Mouse (Mus musculus) forebrain, embryonic 10.5 days (tissue): ENCODE data around the gene Nos1ap. TPM values are rescaled to one million over a fixed set of nuclear protein-coding genes. Genes with fewer than 3 reads are reported as not detected.
A peak's percentile ranks its signal among the peaks of the same experiment; 100 is the strongest.

Source experiments
- DNase-seq: peaks from one replicate; pipeline ENCODE4 v3.0.0-alpha.2; 2017; ENCODE audit warnings: low spot score; ENCODE audit errors: extremely low spot score
- H3K27ac ChIP-seq: fragments of 300-500 bp; sonication (generic); 2 replicates; pipeline ENCODE4 v1.5.1; 2016; ENCODE audit warnings: mild to moderate bottlenecking
- H3K27me3 ChIP-seq: fragments of 300-500 bp; sonication (generic); 2 replicates; pipeline ENCODE4 v1.6.1; 2016; ENCODE audit warnings: mild to moderate bottlenecking; ENCODE audit not compliant: poor library complexity, severe bottlenecking
- H3K36me3 ChIP-seq: fragments of 300-500 bp; sonication (generic); replicated peaks from 2 replicates; pipeline ENCODE4 v1.6.1; 2016; ENCODE audit warnings: mild to moderate bottlenecking, moderate library complexity
- H3K4me1 ChIP-seq: fragments of 300-500 bp; sonication (generic); 2 replicates; pipeline ENCODE4 v1.6.1; 2016
- H3K4me3 ChIP-seq: fragments of 300-500 bp; sonication (generic); 2 replicates; pipeline ENCODE4 v1.5.1; 2016; ENCODE audit warnings: mild to moderate bottlenecking, moderate library complexity
- H3K9me3 ChIP-seq: fragments of 300-500 bp; sonication (generic); 2 replicates; pipeline ENCODE4 v1.6.1; 2016; ENCODE audit warnings: mild to moderate bottlenecking, moderate library complexity
- WGBS: fragments of 180-500 bp; shearing (Covaris S2); methylation state at CpG from one replicate; pipeline ENCODE4 v1.1.7; 2016; 5-methylcytosine and 5-hydroxymethylcytosine counted together
- polyA plus RNA-seq: library from polyadenylated mRNA; unstranded; fragments of >200 nt; fragmentation: Nextera tagmentation; extraction: Ambion mirVana; gene quantifications from 2 replicates; pipeline ENCODE4 v1.2.1, GENCODE M21; 2016

Nos1ap gene
- polyA plus RNA-seq, 1 experiment from 2014 or later = 10.5 TPM

GRCm38 (mm10) chr1:170556696-170557095, 33.0 kb downstream of the Nos1ap start:
- no peaks in the 10 kb centered on the region for H3K36me3 ChIP-seq
- H3K4me1 ChIP-seq = no peaks in the 10 kb centered on the region
- no peaks in the 10 kb centered on the region for H3K27me3 ChIP-seq
- no peak overlapping the region for H3K4me3 ChIP-seq
- H3K27ac ChIP-seq = no peak overlapping the region
- no peak for DNase-seq
- H3K9me3 ChIP-seq = no peaks in the 10 kb centered on the region
- WGBS = 94% methylated on average over 6 of the region's 6 CpGs

GRCm38 (mm10) chr1:170554939-170555293, 34.7 kb downstream of the Nos1ap start:
- Histone ChIP-seq H3K4me3 (no peak overlapping the region), H3K36me3 (no peaks in the 10 kb centered on the region), H3K4me1 (peaks cover 11% of the 10 kb centered on the region), H3K9me3 (no peaks in the 10 kb centered on the region; the same call in 1 of the 2 replicates), H3K27me3 (no peaks in the 10 kb centered on the region), H3K27ac (no peak overlapping the region)
- 93% methylated on average over 3 of the region's 3 CpGs for WGBS
- no peak for DNase-seq

GRCm38 (mm10) chr1:170554235-170554938, 35.3 kb downstream of the Nos1ap start:
- DNase-seq = no peak
- Histone ChIP-seq H3K36me3 (no peaks in the 10 kb centered on the region; the same call in 1 of the 2 replicates), H3K4me1 (peaks cover 11% of the 10 kb centered on the region), H3K27ac (no peak overlapping the region), H3K4me3 (no peak overlapping the region), H3K9me3 (no peaks in the 10 kb centered on the region; the same call in 1 of the 2 replicates), H3K27me3 (no peaks in the 10 kb centered on the region)
- WGBS = 89% methylated on average over 4 of the region's 4 CpGs

GRCm38 (mm10) chr1:170550649-170551440, 38.8 kb downstream of the Nos1ap start:
- Histone ChIP-seq H3K4me1 (peaks cover 11% of the 10 kb centered on the region), H3K36me3 (no peaks in the 10 kb centered on the region; the same call in 1 of the 2 replicates), H3K27me3 (no peaks in the 10 kb centered on the region), H3K4me3 (no peak overlapping the region), H3K27ac (0 out of 2 replicates have a peak overlapping the region, but pooled peaks have one; percentile 3), H3K9me3 (no peaks in the 10 kb centered on the region; the same call in 1 of the 2 replicates)
- WGBS = 72% methylated on average over 8 of the region's 8 CpGs
- no peak for DNase-seq

- WGBS = 71% methylated on average over 9 of the region's 9 CpGs
These were observed 40.6 kb downstream of the Nos1ap start for GRCm38 (mm10) chr1:170549059-170549458.

GRCm38 (mm10) chr1:170548192-170548795, 41.4 kb downstream of the Nos1ap start:
- WGBS = 95% methylated on average over 14 of the region's 14 CpGs

More at GRCm38 (mm10) chr1:170549059-170549458, 40.6 kb downstream of the Nos1ap start:
- Histone ChIP-seq H3K27ac (no peak overlapping the region), H3K27me3 (no peaks in the 10 kb centered on the region), H3K4me3 (no peak overlapping the region), H3K9me3 (no peaks in the 10 kb centered on the region; the same call in 1 of the 2 replicates), H3K36me3 (no peaks in the 10 kb centered on the region; the same call in 1 of the 2 replicates), H3K4me1 (peaks cover 11% of the 10 kb centered on the region)
- no peak for DNase-seq

GRCm38 (mm10) chr1:170546297-170546696, 43.4 kb downstream of the Nos1ap start:
- no peak overlapping the region for H3K4me3 ChIP-seq
- H3K4me1 ChIP-seq = peaks cover 9% of the 10 kb centered on the region
- H3K36me3 ChIP-seq = no peaks in the 10 kb centered on the region; the same call in 1 of the 2 replicates
- H3K27me3 ChIP-seq = no peaks in the 10 kb centered on the region
- WGBS = 91% methylated on average over 4 of the region's 4 CpGs
- DNase-seq = no peak
- H3K9me3 ChIP-seq = no peaks in the 10 kb centered on the region; the same call in 1 of the 2 replicates
- no peak overlapping the region for H3K27ac ChIP-seq

More at GRCm38 (mm10) chr1:170548192-170548795, 41.4 kb downstream of the Nos1ap start:
- no peak for DNase-seq
- H3K27me3 ChIP-seq = no peaks in the 10 kb centered on the region
- H3K9me3 ChIP-seq = no peaks in the 10 kb centered on the region; the same call in 1 of the 2 replicates
- H3K27ac ChIP-seq = no peak overlapping the region
- H3K4me3 ChIP-seq = no peak overlapping the region
- H3K4me1 ChIP-seq = peaks cover 11% of the 10 kb centered on the region
- H3K36me3 ChIP-seq = no peaks in the 10 kb centered on the region; the same call in 1 of the 2 replicates

- Histone ChIP-seq H3K4me3 (no peak overlapping the region), H3K27ac (no peak overlapping the region), H3K4me1 (no peaks in the 10 kb centered on the region), H3K9me3 (no peaks in the 10 kb centered on the region; the same call in 1 of the 2 replicates), H3K36me3 (peaks cover 3% of the 10 kb centered on the region; the same call in 1 of the 2 replicates), H3K27me3 (no peaks in the 10 kb centered on the region)
- 92% methylated on average over 6 of the region's 6 CpGs for WGBS
- DNase-seq = no peak
These were observed 44.4 kb downstream of the Nos1ap start for GRCm38 (mm10) chr1:170545286-170545685.

- no peak overlapping the region for H3K4me3 ChIP-seq
- peaks cover 6% of the 10 kb centered on the region for H3K4me1 ChIP-seq
- H3K36me3 ChIP-seq = 0 out of 2 replicates have a peak, but pooled peaks cover 3% of the 10 kb centered on the region
- H3K27ac ChIP-seq = no peak overlapping the region
- no peaks in the 10 kb centered on the region for H3K9me3 ChIP-seq
- DNase-seq = no peak
- H3K27me3 ChIP-seq = no peaks in the 10 kb centered on the region
- 93% methylated on average over 3 of the region's 3 CpGs for WGBS
These were observed 50.2 kb downstream of the Nos1ap start for GRCm38 (mm10) chr1:170539507-170539906.

GRCm38 (mm10) chr1:170538481-170539061, 51.1 kb downstream of the Nos1ap start:
- Histone ChIP-seq H3K4me3 (no peak overlapping the region), H3K27me3 (no peaks in the 10 kb centered on the region), H3K9me3 (no peaks in the 10 kb centered on the region), H3K4me1 (peaks cover 6% of the 10 kb centered on the region), H3K36me3 (0 out of 2 replicates have a peak, but pooled peaks cover 3% of the 10 kb centered on the region), H3K27ac (no peak overlapping the region)
- no peak for DNase-seq
- 94% methylated on average over 9 of the region's 9 CpGs for WGBS

- 0 out of 2 replicates have a peak, but pooled peaks cover 3% of the 10 kb centered on the region for H3K36me3 ChIP-seq
- WGBS = 94% methylated on average over 3 of the region's 3 CpGs
- peaks cover 6% of the 10 kb centered on the region for H3K4me1 ChIP-seq
- H3K27me3 ChIP-seq = no peaks in the 10 kb centered on the region
- no peaks in the 10 kb centered on the region for H3K9me3 ChIP-seq
- no peak overlapping the region for H3K27ac ChIP-seq
- H3K4me3 ChIP-seq = no peak overlapping the region
- no peak for DNase-seq
These were observed 53.3 kb downstream of the Nos1ap start for GRCm38 (mm10) chr1:170536344-170536743.

GRCm38 (mm10) chr1:170535221-170535620, 54.4 kb downstream of the Nos1ap start:
- WGBS = 86% methylated on average over 2 of the region's 2 CpGs
- DNase-seq = no peak
- peaks cover 6% of the 10 kb centered on the region for H3K4me1 ChIP-seq
- no peak overlapping the region for H3K4me3 ChIP-seq
- no peak overlapping the region for H3K27ac ChIP-seq
- H3K36me3 ChIP-seq = no peaks in the 10 kb centered on the region
- no peaks in the 10 kb centered on the region for H3K27me3 ChIP-seq
- H3K9me3 ChIP-seq = no peaks in the 10 kb centered on the region
